Mouse (Mus musculus) hindbrain, embryonic 10.5 days (tissue): Measurements from ENCODE around the gene Zdhhc17. TPM values are rescaled to one million over a fixed set of nuclear protein-coding genes. Genes with fewer than 3 reads are reported as not detected.

Source experiments
- DNase-seq: peaks from one replicate; pipeline ENCODE4 v3.0.0-alpha.2; 2017; ENCODE audit warnings: low spot score
- H3K27ac ChIP-seq: fragments of 300-500 bp; sonication (generic); 2 replicates; pipeline ENCODE4 v1.5.1; 2016; ENCODE audit warnings: mild to moderate bottlenecking, moderate library complexity
- H3K27me3 ChIP-seq: fragments of 300-500 bp; sonication (generic); 2 replicates; pipeline ENCODE4 v1.6.1; 2016; ENCODE audit warnings: mild to moderate bottlenecking; ENCODE audit not compliant: poor library complexity, insufficient read depth, severe bottlenecking
- H3K36me3 ChIP-seq: fragments of 300-500 bp; sonication (generic); 2 replicates; pipeline ENCODE4 v1.6.1; 2016; ENCODE audit warnings: mild to moderate bottlenecking, moderate library complexity
- H3K4me1 ChIP-seq: fragments of 300-500 bp; sonication (generic); replicated peaks from 2 replicates; pipeline ENCODE4 v1.6.1; 2016; ENCODE audit warnings: mild to moderate bottlenecking
- H3K4me3 ChIP-seq: fragments of 300-500 bp; sonication (generic); 2 replicates; pipeline ENCODE4 v1.5.1; 2016; ENCODE audit warnings: mild to moderate bottlenecking, moderate library complexity
- H3K9me3 ChIP-seq: fragments of 300-500 bp; sonication (generic); 2 replicates; pipeline ENCODE4 v1.6.1; 2016; ENCODE audit warnings: mild to moderate bottlenecking, moderate library complexity
- WGBS: fragments of 180-500 bp; shearing (Covaris S2); methylation state at CpG from one replicate; pipeline ENCODE4 v1.1.7; 2016; 5-methylcytosine and 5-hydroxymethylcytosine counted together
- polyA plus RNA-seq: library from polyadenylated mRNA; unstranded; fragments of >200 nt; fragmentation: Nextera tagmentation; extraction: Ambion mirVana; gene quantifications from 2 replicates; pipeline ENCODE4 v1.2.1, GENCODE M21; 2016

The Zdhhc17 gene
- polyA plus RNA-seq, 1 experiment from 2014 or later = 29.3 TPM

DNA sequence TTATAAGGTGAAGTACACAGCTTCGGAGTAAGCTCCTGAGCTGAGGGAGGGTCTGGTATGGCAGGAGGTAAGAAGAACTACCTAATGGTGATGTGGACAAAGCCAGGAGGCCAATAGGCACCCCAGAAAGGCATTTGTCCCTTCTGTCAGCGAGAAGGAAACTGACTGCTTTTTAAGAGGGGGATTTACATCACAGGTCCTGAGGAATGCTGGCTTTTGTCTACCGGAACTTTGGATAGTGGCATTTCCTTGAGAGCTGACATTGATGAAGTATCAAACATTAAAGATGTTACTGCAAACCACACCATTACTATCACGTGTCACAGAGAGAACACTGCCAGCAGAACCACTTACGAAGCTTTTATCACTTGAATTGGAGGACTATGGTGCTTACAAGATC, 15.2 kb downstream of the Zdhhc17 start:
- no peak overlapping the region for H3K4me3 ChIP-seq
- no peak for DNase-seq
- no peaks in the 10 kb centered on the region for H3K9me3 ChIP-seq
- H3K4me1 ChIP-seq = peaks cover 20% of the 10 kb centered on the region
- no peak overlapping the region for H3K27ac ChIP-seq
- H3K36me3 ChIP-seq = 0 out of 2 replicates have a peak, but pooled peaks cover 6% of the 10 kb centered on the region
- 72% methylated on average over 5 of the region's 5 CpGs for WGBS
- no peaks in the 10 kb centered on the region for H3K27me3 ChIP-seq

DNA sequence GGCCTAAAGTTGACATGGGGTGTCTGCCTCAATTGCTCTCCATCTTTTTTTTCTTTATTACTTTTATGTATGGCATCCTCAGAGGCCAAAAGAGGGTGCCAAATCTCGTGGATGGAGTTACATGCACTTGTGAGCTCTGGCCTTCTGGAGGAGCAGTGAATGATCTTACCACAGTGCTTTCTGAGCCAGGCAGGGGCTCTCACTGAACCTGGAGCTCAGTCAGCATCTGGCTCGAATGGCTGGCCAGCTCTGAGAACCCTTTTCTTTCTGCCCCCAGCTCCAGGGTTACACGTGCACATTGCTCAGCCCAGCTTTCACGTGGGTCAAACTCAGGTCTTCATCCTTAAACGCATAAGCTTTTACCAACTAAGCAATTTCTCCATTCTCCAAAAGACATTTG, 16.7 kb downstream of the Zdhhc17 start:
- peaks cover 20% of the 10 kb centered on the region for H3K4me1 ChIP-seq
- WGBS = 68% methylated on average over 5 of the region's 5 CpGs
- no peaks in the 10 kb centered on the region for H3K27me3 ChIP-seq
- no peaks in the 10 kb centered on the region for H3K9me3 ChIP-seq
- no peak overlapping the region for H3K27ac ChIP-seq
- H3K36me3 ChIP-seq = no peaks in the 10 kb centered on the region
- DNase-seq = no peak
- H3K4me3 ChIP-seq = no peak overlapping the region

DNA sequence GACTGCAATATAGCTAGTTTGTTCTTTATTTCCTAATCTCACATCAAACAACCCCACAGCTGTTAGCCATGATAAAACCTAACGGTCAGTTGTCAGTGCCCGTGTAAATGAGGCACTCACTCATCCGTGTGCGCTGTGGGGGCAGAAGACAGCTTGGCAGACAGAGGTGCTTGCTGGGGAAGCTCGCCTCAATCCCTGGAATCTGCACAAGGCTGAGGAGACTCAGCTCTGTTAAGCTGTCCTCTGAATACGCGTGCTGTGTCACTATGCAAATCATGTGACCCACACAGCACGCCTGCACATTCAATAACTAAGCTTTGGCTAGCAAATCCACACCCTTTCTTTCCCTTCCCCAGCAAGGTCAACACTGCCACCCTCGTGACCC, 17.9 kb downstream of the Zdhhc17 start:
- peaks cover 20% of the 10 kb centered on the region for H3K4me1 ChIP-seq
- H3K36me3 ChIP-seq = no peaks in the 10 kb centered on the region
- no peak for DNase-seq
- H3K27me3 ChIP-seq = no peaks in the 10 kb centered on the region
- no peak overlapping the region for H3K4me3 ChIP-seq
- no peaks in the 10 kb centered on the region for H3K9me3 ChIP-seq
- WGBS = 50% methylated on average over 9 of the region's 9 CpGs
- H3K27ac ChIP-seq = no peak overlapping the region

DNA sequence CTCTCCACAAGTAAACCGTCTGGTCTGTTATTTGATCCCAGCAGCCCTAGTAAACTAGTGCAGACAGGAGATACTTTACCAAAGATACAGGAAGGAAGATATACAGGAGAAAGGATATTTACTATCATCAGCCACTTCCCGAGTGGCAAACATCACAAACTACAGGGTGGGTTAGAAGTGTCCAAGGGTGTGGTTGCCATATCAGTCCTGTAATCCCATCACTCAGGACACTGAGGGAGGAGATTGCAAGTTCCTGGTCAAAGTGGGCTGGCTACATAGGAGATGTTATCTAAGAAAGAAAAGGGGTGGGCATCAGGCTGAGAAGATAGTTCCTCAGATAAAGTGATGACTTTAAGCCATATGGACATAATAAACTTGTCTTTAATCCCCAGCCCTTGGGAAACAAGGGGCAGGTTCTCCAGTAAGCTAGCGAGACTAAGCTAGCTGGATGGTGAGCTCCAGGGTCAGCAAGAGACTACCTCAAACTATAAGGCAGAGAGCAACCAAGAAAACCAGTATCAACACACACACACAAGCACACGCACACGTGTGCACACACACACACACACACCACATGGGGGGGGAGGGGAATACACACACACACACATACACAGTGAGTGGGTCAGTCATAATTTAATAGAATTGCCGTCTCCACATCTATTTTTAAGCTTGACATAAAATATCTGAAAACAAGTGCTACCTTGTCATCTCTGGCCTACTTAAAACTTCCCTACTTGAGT, 18.5 kb downstream of the Zdhhc17 start:
- Histone ChIP-seq H3K4me1 (peaks cover 20% of the 10 kb centered on the region), H3K36me3 (no peaks in the 10 kb centered on the region), H3K9me3 (no peaks in the 10 kb centered on the region), H3K27ac (no peak overlapping the region), H3K4me3 (no peak overlapping the region), H3K27me3 (no peaks in the 10 kb centered on the region)
- DNase-seq = no peak
- 82% methylated on average over 6 of the region's 6 CpGs for WGBS

DNA sequence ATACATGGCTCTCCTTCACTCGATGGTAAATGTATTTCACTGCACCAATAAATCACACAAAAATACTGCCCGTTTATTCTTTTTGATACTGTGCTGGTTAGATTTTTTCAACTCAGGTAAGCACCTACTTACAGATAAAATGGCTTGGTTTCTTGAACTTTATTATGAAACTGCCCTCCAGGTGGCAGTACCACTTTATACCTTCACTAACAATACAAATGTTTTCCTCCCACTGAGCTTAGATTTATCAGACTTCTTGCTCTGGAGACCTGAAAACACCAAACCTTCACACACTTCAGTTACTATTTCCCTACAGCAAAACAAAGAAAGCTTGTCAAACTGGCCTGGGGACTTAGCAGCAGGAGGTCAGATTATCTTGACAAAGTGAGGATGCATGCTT, 20.2 kb downstream of the Zdhhc17 start:
- no peaks in the 10 kb centered on the region for H3K9me3 ChIP-seq
- no peak overlapping the region for H3K4me3 ChIP-seq
- DNase-seq = no peak
- H3K27ac ChIP-seq = no peak overlapping the region
- 0 out of 2 replicates have a peak, but pooled peaks cover 3% of the 10 kb centered on the region for H3K36me3 ChIP-seq
- H3K27me3 ChIP-seq = no peaks in the 10 kb centered on the region
- H3K4me1 ChIP-seq = peaks cover 17% of the 10 kb centered on the region
- 75% methylated on average over 2 of the region's 2 CpGs for WGBS

DNA sequence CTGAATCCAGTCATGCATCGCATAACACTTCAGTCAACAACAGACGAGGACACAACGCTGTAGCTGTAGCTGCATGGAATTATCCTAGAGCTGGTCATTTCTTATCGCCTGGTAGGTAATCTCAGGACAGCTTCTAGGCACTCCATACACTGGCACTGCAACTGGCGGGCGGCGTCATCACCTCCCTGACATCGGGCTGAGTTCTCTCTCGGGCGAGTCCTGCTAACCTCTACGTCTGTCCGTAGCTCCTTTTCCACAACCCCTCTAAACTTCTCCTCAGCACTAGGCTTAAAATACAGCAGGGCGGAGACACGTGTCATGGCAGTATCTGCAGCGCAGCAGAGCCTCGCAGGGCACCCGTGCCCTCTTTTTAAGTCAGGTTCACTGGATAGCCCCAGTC, 23.3 kb downstream of the Zdhhc17 start:
- Histone ChIP-seq H3K27ac (no peak overlapping the region), H3K9me3 (no peaks in the 10 kb centered on the region), H3K4me1 (peaks cover 4% of the 10 kb centered on the region; the same call in 1 of the 2 replicates), H3K4me3 (no peak overlapping the region), H3K36me3 (peaks cover 4% of the 10 kb centered on the region; the same call in 1 of the 2 replicates), H3K27me3 (no peaks in the 10 kb centered on the region)
- WGBS = 94% methylated on average over 17 of the region's 17 CpGs
- DNase-seq = no peak

DNA sequence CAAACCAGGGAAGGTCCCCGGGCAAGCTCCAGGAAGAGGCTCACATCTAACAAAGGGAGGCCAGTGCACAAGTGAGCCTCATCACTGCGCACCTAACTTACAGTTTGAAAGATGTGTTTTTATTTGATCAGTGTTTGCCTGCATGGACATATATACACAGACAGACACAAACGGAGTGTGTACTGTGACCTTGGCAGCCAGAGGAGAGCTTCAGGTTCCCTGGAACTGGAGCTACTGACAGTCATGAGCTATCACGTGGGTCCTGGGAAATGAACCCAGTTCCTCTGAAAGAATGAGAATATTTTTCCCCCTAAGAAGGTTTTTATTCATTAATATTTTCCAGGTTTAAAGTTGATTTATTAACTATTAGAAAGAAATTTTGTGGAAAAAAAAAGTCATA, 27.2 kb downstream of the Zdhhc17 start:
- no peak for DNase-seq
- no peaks in the 10 kb centered on the region for H3K4me1 ChIP-seq
- H3K27me3 ChIP-seq = no peaks in the 10 kb centered on the region
- no peak overlapping the region for H3K27ac ChIP-seq
- no peaks in the 10 kb centered on the region for H3K9me3 ChIP-seq
- no peak overlapping the region for H3K4me3 ChIP-seq
- WGBS = 94% methylated on average over 4 of the region's 4 CpGs
- peaks cover 39% of the 10 kb centered on the region for H3K36me3 ChIP-seq

DNA sequence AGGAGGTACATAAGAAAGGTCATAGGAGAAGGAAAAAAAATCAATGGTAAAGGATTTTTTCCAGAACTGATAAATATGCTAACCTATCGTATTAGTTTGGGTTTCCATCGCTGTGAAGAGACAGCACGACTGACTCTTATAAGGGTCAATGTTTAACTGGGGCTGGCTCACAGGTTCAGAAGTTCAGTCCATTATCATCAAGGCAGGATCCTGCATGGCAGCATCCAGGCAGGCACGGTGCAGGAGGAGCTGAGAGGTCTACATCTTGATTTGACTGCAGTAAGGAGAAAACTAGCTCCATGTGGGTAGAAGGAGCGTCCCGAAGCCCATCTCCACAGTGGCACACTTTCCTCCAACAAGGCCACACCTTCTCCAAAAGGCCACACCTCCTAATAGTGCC, 29.5 kb downstream of the Zdhhc17 start:
- WGBS = 95% methylated on average over 6 of the region's 6 CpGs
- Histone ChIP-seq H3K27ac (no peak overlapping the region), H3K4me3 (no peak overlapping the region), H3K27me3 (no peaks in the 10 kb centered on the region), H3K36me3 (peaks cover 42% of the 10 kb centered on the region), H3K4me1 (no peaks in the 10 kb centered on the region), H3K9me3 (no peaks in the 10 kb centered on the region)
- no peak for DNase-seq

DNA sequence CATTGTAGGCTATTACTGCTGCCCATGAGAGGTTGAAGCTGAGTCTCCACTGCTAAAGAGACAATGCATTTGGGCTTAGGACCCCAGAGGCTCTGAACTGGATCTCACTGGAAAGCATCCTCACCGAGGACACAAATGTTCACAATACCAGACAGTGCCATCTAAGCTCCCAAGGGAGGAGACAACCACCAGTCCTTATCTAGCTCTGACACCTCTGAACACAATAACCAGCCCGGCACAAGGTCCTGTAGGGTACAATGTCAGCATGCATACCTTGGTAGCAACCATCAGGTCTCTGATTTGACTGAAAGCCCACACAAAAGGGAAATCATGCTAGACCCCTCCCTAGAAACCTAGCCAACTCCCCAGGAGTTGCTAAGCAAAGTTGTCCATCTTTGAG, 30.5 kb downstream of the Zdhhc17 start:
- Histone ChIP-seq H3K9me3 (no peaks in the 10 kb centered on the region), H3K27me3 (no peaks in the 10 kb centered on the region), H3K36me3 (peaks cover 50% of the 10 kb centered on the region), H3K27ac (no peak overlapping the region), H3K4me1 (no peaks in the 10 kb centered on the region), H3K4me3 (no peak overlapping the region)
- 91% methylated on average over 2 of the region's 2 CpGs for WGBS
- DNase-seq = no peak

DNA sequence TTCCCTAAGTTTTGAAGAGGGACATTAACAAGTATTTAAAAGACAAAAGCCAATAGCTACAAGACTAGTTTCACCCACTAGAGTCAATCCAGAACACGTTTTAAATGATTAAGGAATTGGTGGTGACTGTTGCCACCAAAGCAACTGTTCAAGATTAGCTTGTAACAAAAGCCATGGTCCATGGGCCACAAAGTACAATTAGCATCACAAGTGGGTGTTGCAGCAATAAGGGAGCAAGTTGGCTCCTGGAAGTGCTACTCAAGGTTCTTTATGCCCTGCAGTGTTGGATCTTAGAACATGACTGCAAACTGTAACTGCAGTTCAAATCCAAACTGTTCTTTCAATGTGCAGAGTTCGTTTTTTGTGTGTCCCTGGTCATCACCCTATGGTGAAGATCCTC, 32.6 kb downstream of the Zdhhc17 start:
- H3K36me3 ChIP-seq = peaks cover 67% of the 10 kb centered on the region
- no peaks in the 10 kb centered on the region for H3K4me1 ChIP-seq

DNA sequence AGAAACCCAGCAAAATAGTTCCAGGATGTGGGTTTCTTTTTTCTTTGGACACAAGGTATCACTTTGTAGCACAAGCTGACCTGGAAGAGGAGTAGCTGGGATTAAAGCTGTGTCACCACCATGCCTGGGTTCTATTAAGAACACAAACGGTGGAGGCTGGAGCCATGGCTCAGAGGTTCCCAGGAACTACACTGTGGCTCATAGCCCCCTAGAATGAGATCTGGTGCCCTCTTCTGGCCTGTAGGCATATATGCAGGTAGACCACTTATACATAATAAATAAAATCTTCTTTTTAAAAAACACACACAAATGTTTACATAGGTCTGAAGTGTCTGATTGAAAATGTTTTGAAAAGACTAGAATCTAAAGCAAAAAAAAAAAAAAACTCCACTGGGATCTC, 33.9 kb downstream of the Zdhhc17 start:
- H3K4me1 ChIP-seq = no peaks in the 10 kb centered on the region
- H3K27me3 ChIP-seq = no peaks in the 10 kb centered on the region
- peaks cover 73% of the 10 kb centered on the region for H3K36me3 ChIP-seq
- H3K4me3 ChIP-seq = no peak overlapping the region
- WGBS = 16% methylated on average over 1 of the region's 1 CpGs
- H3K9me3 ChIP-seq = no peaks in the 10 kb centered on the region
- H3K27ac ChIP-seq = no peak overlapping the region
- DNase-seq = peak; percentile 30

More for the DNA sequence above, 32.6 kb downstream of the Zdhhc17 start:
- DNase-seq = no peak
- no peak overlapping the region for H3K4me3 ChIP-seq
- no peak overlapping the region for H3K27ac ChIP-seq
- 64% methylated on average over 2 of the region's 2 CpGs for WGBS
- H3K27me3 ChIP-seq = no peaks in the 10 kb centered on the region
- no peaks in the 10 kb centered on the region for H3K9me3 ChIP-seq

DNA sequence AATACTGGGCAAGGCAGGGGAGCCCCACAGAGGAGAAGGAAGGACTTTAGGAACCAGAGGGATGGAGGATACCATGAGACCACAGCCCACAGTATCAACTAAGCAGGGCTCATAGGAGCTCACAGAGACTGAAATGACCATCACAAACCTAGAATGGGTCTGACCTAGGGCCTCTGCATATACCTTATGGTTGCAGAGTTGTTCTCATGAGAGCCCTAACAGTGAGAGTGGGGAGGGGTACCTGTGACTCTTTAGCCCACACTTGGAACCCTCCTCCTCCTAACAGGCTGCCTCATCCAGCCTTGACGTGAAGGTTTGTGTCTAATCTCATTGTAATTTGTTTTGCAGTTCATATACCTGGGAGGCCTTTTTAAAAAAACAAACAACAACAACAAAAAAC, 35.1 kb downstream of the Zdhhc17 start:
- H3K4me1 ChIP-seq = no peaks in the 10 kb centered on the region
- no peak for DNase-seq
- H3K4me3 ChIP-seq = no peak overlapping the region
- H3K27me3 ChIP-seq = no peaks in the 10 kb centered on the region
- peaks cover 71% of the 10 kb centered on the region for H3K36me3 ChIP-seq
- no peaks in the 10 kb centered on the region for H3K9me3 ChIP-seq
- no peak overlapping the region for H3K27ac ChIP-seq
- 86% methylated on average over 1 of the region's 1 CpGs for WGBS

DNA sequence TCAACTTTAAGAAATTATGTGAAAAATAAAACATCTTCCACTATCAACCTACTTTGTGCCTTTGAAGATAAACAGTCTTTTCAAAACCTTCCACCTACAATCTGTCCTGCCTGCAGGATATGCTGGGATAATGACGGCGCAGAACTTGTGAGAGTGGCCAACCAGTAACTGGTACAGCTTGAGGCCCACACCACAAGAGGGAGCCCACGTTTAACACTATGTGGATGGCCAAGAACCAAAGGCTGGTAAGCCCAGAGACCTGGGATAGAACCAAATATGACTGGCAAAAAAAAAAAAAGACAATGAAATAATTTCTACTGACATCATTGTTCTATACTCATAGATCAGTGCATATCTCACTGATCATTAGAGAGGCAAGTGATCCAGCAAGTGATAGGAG, 35.5 kb downstream of the Zdhhc17 start:
- WGBS = 59% methylated on average over 3 of the region's 3 CpGs
- H3K27ac ChIP-seq = no peak overlapping the region
- H3K27me3 ChIP-seq = no peaks in the 10 kb centered on the region
- peak; percentile 32 for DNase-seq
- H3K4me1 ChIP-seq = no peaks in the 10 kb centered on the region
- H3K36me3 ChIP-seq = peaks cover 71% of the 10 kb centered on the region
- H3K4me3 ChIP-seq = no peak overlapping the region
- no peaks in the 10 kb centered on the region for H3K9me3 ChIP-seq

DNA sequence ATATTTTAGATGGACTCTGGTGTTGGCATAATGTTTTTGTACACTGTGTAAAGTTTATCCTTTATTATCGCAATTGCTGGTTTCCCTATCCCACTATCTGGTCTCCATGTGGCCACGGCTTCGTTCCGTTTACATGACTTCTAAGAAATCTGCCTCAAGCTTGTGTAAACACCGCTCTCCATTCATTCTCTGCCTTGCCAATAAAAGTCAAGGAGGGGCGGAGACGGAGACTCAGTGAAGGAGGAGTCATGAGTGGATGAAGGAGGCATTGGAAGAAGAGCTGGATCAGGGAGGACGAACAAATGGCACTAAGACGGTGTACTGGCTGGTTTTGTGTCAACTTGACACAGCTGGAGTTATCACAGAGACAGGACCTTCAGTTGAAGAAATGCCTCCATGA, 37.9 kb downstream of the Zdhhc17 start:
- Histone ChIP-seq H3K4me1 (no peaks in the 10 kb centered on the region), H3K4me3 (no peak overlapping the region), H3K9me3 (no peaks in the 10 kb centered on the region), H3K36me3 (peaks cover 66% of the 10 kb centered on the region), H3K27me3 (no peaks in the 10 kb centered on the region), H3K27ac (no peak overlapping the region)
- no peak for DNase-seq
- WGBS = 90% methylated on average over 9 of the region's 9 CpGs
